Mouse (Mus musculus): ENCODE measurements around the gene Elf5.

Elf5 gene

GRCm38 (mm10) chr2:103478326-103478725 lies 66.8 kb downstream of the Elf5 start:
- no peak for DNase-seq

GRCm38 (mm10) chr2:103480240-103480639 lies 68.8 kb downstream of the Elf5 start:
- DNase-seq: no peak

DNA sequence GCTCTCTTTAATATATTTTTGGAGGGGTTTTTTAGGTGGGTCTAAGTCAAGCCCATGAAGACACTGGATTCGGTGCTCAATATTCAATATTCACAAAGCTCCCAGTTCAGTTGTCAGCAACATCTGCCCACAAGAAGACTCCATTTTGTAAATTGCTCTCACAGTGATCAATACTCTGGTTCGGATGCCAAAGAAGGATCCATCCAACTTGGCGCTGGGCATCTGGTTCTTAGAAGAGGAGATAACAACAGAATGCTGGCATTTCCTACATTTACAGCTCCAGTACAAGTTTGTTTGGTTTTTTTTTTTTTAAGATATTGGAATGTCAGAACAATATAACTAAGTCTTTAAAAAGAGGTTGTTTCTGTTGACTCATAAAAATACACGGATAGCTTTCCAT lies 69.4 kb downstream of the Elf5 start:
- DNase-seq: no peak

GRCm38 (mm10) chr2:103481314-103482231 lies 70.1 kb downstream of the Elf5 start:
- no peak for DNase-seq

GRCm38 (mm10) chr2:103483289-103483985 lies 71.9 kb downstream of the Elf5 start:
- DNase-seq: no peak

GRCm38 (mm10) chr2:103483986-103484520 lies 72.6 kb downstream of the Elf5 start:
- no peak for DNase-seq

DNA sequence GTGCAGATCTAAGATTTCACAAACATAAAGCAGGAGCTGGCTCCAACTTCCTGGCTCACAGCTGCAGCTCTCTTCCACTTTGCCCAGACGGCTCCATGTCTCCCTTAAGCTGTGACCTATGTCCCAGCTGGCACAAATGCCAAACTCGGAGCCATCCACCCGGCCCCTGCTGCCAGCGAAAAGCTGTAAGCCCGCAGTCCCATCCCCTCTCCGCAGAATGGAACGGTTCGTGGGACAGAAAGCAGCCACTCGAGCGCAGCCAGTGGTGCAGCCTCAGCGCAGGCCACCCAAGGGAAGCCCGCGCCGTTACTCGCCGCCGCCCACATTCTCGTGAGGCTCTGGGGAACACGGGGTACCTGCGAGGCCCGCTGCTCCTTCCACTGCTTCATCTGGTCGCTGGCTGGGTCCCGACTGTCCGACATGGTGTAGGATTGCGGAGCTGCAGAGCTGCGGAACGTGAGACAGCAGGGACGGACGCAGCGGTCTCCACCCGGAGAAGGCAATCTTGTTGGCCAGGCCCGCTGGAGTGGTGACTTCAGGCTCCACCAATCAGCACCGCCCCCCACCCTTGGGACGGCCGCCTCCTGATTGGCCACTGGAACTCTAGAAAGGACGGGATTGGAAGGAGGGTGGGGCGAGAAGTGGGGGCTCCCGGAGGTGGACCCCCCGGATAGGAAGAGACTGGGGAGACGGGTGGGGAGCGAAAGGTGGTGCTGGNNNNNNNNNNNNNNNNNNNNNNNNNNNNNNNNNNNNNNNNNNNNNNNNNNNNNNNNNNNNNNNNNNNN lies 73.3 kb downstream of the Elf5 start, which contains the start of gene Cat:
Gene Cat (minus strand): TSS at position 544 of the 785 bp plus-strand sequence.
- DNase-seq: peak; percentile 98

DNA sequence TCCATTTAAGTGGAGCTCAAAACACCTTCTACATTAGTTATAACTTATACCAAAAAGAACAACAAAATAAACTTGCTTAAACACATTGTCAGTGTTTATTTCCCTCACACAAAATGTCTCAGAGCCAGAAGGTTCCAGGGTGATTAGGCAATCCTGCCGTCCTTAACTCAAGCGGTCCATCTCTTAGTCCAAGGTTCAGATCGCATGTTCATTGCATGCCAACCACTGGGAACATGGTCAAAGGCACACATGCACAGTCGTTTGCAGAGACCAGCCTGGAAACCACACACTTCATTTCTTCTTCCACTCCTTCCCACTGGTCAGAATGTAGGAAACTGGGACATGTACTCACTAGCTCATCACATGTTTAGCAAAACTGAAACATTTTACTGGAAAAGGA lies 81.0 kb downstream of the Elf5 start:
- DNase-seq: no peak

DNA sequence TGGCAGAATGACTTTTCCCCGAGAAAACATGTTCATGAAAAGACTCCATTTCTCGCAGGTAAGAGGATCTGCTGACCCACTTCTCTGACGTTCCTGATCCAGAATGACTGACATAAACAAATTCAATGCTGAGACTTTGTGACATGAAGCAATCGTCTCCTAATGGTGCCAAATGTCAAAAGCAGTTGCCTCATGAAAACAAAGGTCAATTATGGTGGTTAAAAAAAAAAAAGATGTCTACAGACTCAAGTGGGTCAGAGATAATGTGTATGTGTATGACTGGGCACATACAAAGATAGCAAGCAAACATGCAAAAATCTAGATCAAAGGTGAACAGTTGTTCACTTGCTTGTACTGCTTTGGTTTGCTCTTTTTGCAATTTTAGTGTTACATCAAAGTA lies 82.3 kb downstream of the Elf5 start:
- no peak for DNase-seq

GRCm38 (mm10) chr2:103495633-103496418 lies 84.3 kb downstream of the Elf5 start:
- no peak for DNase-seq
